Mouse (Mus musculus) G1E (cell line): ENCODE measurements at regions not wholly inside any gene's neighbourhood (a gene's known extent, or its start where the extent isn't known, plus 50 kb on each side); places are given as distances from the start of the nearest gene placed in this dataset.

Experiments
- ATAC-seq: 2 replicates; pipeline ENCODE4 v1.8.0; 2016; ENCODE audit warnings: mild to moderate bottlenecking; ENCODE audit not compliant: insufficient number of reproducible peaks, poor library complexity, low FRiP score, severe bottlenecking; ENCODE audit errors: extremely low read depth
- DNase-seq: peaks from one replicate; pipeline ENCODE4 v3.0.0; 2012; ENCODE audit warnings: low spot score
- H3K27me3 ChIP-seq: 2 replicates; pipeline ENCODE4 v1.6.1; 2012; ENCODE audit warnings: mild to moderate bottlenecking, low read length, inconsistent platforms; ENCODE audit not compliant: insufficient read depth
- H3K36me3 ChIP-seq: replicated peaks from 2 replicates; pipeline ENCODE3; 2012; ENCODE audit warnings: mild to moderate bottlenecking, inconsistent platforms
- H3K4me1 ChIP-seq: 2 replicates; pipeline ENCODE4 v1.6.1; 2012; ENCODE audit warnings: low read depth, low read length, inconsistent platforms, mixed read lengths; ENCODE audit not compliant: insufficient read depth
- H3K4me3 ChIP-seq: 2 replicates; pipeline ENCODE4 v1.5.1; 2012; ENCODE audit warnings: low read depth, mild to moderate bottlenecking, inconsistent platforms, low read length, moderate library complexity, mixed read lengths
- H3K9me3 ChIP-seq: replicated peaks from 2 replicates; pipeline ENCODE4 v1.6.1; 2012; ENCODE audit warnings: inconsistent platforms
- CTCF ChIP-seq: IDR thresholded peaks from 2 replicates; pipeline ENCODE4 v1.5.1; 2012; ENCODE audit warnings: low read depth, low read length, inconsistent platforms, mixed read lengths
- GATA1 ChIP-seq: IDR thresholded peaks from 2 replicates; pipeline ENCODE4 v1.6.1; 2012; ENCODE audit warnings: borderline replicate concordance, low read length, inconsistent platforms, mixed read lengths
- GATA2 ChIP-seq: IDR thresholded peaks from 2 replicates; pipeline ENCODE4 v1.6.1; 2012; ENCODE audit warnings: low read depth, low read length, inconsistent platforms, borderline replicate concordance
- POLR2AphosphoS5 ChIP-seq: IDR thresholded peaks from 2 replicates; pipeline ENCODE4 v1.6.1; 2012; ENCODE audit warnings: low read depth, low read length, inconsistent platforms; ENCODE audit not compliant: insufficient replicate concordance
- TAL1 ChIP-seq: conservative IDR thresholded peaks from 2 replicates; pipeline ENCODE4 v1.6.1; 2012; ENCODE audit warnings: low read depth, low read length, inconsistent platforms, mixed read lengths

DNA sequence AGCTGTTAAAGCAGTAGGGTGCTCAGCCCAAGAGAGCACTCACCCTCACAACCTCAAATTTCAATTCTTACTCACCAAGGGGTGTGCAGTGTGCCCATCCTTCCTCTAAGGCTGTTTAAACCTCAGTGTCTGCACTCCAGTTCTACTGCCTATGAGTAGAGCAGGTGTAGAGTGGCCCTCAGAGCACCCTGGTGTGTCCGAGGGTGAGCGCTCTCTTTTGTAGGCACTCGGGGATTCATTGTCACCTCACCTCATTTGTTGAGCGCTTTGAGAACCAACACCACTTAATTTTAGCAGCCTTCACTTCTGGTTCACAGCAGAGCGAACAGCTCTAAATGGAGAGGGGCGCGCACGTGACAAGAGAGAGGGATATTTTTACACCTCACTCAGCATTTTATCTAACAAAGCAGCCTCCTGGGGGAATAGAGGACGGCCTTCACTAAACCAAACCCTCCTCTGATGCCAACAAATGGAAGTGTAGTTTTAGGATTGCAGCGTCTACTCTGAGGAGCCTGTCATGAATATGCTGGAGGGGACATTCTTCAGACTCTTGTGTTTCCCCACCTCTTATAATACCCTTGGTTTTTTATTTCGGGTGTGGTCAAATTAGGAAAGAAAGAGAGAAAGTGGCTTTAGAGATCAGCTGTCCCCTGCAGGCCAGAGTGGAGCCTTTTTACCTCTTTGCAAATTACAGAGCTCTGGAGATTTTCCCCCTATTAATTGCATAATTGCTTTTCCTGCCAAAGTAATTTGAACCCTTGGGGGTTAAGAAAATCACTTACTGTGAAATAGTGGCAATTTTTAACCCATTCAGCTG, 78.2 kb upstream of the D1Pas1 start:
- Histone ChIP-seq H3K4me3 (no peak overlapping the region), H3K27me3 (no peaks in the 10 kb centered on the region), H3K36me3 (no peaks in the 10 kb centered on the region), H3K9me3 (peaks cover 63% of the 10 kb centered on the region), H3K4me1 (no peaks in the 10 kb centered on the region)
- DNase-seq, result no peak
- TF ChIP-seq POLR2AphosphoS5 (no peak), CTCF (no peak), GATA2 (no peak), TAL1 (no peak), GATA1 (no peak)
- ATAC-seq, result no peak

DNA sequence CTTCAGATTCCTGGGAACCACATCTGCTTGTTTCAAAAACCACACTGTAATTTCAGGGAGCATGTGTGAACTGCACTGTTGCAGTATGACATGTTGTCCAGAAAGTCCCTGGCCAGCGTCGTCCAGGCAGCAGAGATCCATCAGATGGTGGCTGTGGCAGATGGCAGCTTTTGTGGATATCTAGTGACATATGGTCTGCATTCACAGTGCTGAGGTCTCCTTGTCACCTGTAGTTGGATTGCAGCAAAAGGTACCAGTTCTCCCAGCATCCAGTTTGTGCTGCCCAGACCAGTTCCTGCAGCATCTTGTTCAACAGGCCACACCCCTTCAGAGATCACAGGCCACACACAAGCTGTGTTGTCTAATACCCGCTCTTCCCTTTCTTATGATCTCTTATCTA, 80.1 kb upstream of the D1Pas1 start:
- Histone ChIP-seq H3K4me1 (no peaks in the 10 kb centered on the region), H3K27me3 (no peaks in the 10 kb centered on the region), H3K36me3 (no peaks in the 10 kb centered on the region), H3K4me3 (no peak overlapping the region), H3K9me3 (peaks cover 53% of the 10 kb centered on the region)
- DNase-seq (no peak), ATAC-seq (no peak)
- no peak for TF ChIP-seq GATA2
- TF ChIP-seq CTCF, result no peak
- TF ChIP-seq POLR2AphosphoS5, result no peak
- no peak for TF ChIP-seq GATA1
- no peak for TF ChIP-seq TAL1

DNA sequence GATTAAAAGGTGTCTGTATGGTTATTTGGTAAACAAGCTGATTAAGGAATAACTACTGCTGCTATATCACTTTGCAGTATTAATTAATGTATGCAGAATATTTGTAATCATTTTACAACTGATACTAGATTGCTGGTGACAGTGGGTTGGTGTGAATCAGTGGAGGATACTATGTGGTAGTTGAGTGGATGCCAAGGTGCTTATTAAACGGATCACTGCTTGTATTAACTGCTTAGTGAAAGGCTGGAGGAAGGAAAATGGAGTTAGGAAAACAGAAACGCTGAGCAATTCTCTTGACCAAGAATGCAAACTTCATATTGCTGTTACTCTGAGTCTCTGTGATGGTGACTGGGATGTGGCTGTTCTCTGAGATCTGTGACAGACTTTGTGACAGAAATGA, 86.8 kb upstream of the D1Pas1 start:
- no peaks in the 10 kb centered on the region for H3K4me1 ChIP-seq
- no peak for DNase-seq
- H3K9me3 ChIP-seq, result peaks cover 38% of the 10 kb centered on the region
- ATAC-seq, result no peak
- no peak overlapping the region for H3K4me3 ChIP-seq
- TF ChIP-seq GATA2, result no peak
- no peak for TF ChIP-seq GATA1
- no peak for TF ChIP-seq CTCF
- TF ChIP-seq TAL1, result no peak
- no peak for TF ChIP-seq POLR2AphosphoS5
- no peaks in the 10 kb centered on the region for H3K27me3 ChIP-seq
- H3K36me3 ChIP-seq, result no peaks in the 10 kb centered on the region

DNA sequence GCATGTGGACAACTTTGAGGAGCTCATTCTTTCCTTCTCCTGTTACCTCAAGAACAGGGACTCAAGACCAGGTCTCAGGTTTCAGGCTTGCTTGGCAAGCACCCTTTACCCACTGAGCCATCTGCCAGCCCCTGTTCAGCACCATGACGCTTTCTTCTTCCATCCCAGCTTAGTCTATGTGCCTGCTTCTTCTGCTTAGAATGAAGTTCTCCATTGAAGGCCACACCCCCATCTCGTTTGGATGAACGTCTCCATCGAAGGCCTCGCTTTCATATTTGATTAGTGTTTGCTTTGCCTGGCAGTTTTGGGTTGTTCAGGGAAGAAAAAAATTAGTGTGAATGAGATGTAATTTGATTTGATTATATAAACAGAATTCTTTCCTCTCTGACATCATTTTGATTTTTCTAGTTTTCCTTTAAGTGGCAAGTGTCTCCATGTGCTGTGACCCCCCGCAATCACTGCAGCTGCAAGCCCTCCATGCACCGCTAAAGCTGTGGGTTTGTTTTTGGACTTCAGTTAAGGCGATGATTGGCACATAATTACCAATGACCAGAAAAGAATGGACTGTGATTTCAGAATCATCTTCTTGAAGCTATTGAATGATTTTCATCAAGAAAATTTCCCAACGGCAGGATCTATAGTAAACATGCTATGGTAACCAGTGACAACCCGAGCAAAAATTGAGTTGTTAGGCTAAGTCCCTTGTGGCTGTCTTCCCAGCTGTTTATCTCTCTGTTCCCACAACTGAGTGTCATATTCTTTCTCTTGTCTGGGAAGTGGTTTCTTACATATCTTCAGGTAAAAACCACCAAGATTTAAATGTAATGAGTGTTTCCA, 106.4 kb upstream of the D1Pas1 start:
- H3K36me3 ChIP-seq, result no peaks in the 10 kb centered on the region
- ATAC-seq (no peak), DNase-seq (no peak)
- peaks cover 41% of the 10 kb centered on the region for H3K9me3 ChIP-seq
- no peak overlapping the region for H3K4me3 ChIP-seq
- no peaks in the 10 kb centered on the region for H3K4me1 ChIP-seq
- H3K27me3 ChIP-seq, result no peaks in the 10 kb centered on the region
- TF ChIP-seq GATA1 (no peak), TAL1 (no peak)

DNA sequence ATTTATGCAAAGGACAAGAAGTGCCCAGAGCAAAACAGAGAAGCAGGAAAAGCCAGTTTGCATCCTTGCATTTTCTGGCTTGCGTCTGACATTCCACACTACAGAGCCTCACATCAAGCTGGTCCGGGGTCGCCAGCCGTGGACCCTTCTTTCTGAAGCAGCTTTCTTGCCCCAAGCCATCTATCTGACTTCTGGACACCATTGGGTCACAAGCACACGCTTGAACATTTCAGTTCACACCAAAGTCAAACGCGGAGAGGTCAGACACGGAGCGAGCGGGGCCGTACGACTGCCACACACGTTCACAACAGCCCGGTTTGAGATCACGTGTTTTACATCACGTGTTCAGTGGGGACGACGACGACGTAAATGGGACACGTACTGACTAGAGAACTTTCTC, 108.9 kb upstream of the D1Pas1 start:
- peaks cover 40% of the 10 kb centered on the region for H3K9me3 ChIP-seq
- no peaks in the 10 kb centered on the region for H3K36me3 ChIP-seq
- H3K27me3 ChIP-seq, result no peaks in the 10 kb centered on the region
- TF ChIP-seq POLR2AphosphoS5, result no peak
- TF ChIP-seq TAL1, result no peak
- TF ChIP-seq GATA1, result no peak
- no peak for TF ChIP-seq GATA2
- TF ChIP-seq CTCF, result no peak
- H3K4me1 ChIP-seq, result no peaks in the 10 kb centered on the region
- no peak for DNase-seq
- no peak for ATAC-seq
- H3K4me3 ChIP-seq, result no peak overlapping the region

DNA sequence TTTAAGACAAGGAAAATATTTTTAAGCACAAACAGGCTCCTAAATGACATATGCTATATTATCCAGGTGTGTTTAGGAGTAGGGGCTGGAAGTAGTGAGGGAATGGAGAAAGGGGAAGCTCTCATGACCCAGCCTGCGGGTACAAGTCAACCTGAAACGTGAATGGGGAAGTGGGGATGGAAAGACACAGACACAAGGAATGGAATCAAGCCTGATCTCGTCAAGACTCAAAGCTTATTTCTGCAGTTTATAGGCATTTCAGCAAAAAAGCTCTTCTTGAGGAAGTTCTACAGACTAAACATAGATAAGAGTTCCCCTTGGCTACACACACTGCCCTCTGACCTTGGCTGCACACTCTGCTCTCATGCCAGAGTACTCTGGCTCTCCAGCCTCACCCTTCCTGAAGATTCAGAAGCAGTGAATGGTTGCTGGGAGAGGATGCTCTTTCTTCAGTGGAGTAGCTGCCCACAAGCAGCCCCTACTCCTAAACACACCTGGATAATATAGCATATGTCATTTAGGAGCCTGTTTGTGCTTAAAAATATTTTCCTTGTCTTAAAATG, 106.4 kb upstream of the Rrp15 start:
- no peak for DNase-seq
- H3K9me3 ChIP-seq, result peaks cover 42% of the 10 kb centered on the region
- no peaks in the 10 kb centered on the region for H3K36me3 ChIP-seq
- no peaks in the 10 kb centered on the region for H3K4me1 ChIP-seq
- ATAC-seq, result no peak
- TF ChIP-seq POLR2AphosphoS5, result no peak
- TF ChIP-seq GATA2, result no peak
- TF ChIP-seq TAL1, result no peak
- TF ChIP-seq GATA1, result no peak
- TF ChIP-seq CTCF, result no peak
- H3K4me3 ChIP-seq, result no peak overlapping the region
- H3K27me3 ChIP-seq, result no peaks in the 10 kb centered on the region
